Mouse (Mus musculus) intestine, embryonic 15.5 days (tissue): ENCODE data around the gene Gm20518. TPM values are rescaled to one million over a fixed set of nuclear protein-coding genes. Genes with fewer than 3 reads are reported as not detected.

Source experiments
- ATAC-seq: fragments of 200-750 bp; cut with Nextera tagmentation; 2 replicates; pipeline ENCODE4 v1.8.0; 2017; ENCODE audit warnings: moderate TSS enrichment, moderate library complexity
- H3K27ac ChIP-seq: fragments of 300-500 bp; sonication (generic); 2 replicates; pipeline ENCODE4 v1.5.1; 2015; ENCODE audit warnings: mild to moderate bottlenecking, inconsistent platforms
- H3K27me3 ChIP-seq: fragments of 300-500 bp; sonication (generic); replicated peaks from 2 replicates; pipeline ENCODE4 v1.6.1; 2015; ENCODE audit warnings: inconsistent platforms
- H3K36me3 ChIP-seq: fragments of 300-500 bp; sonication (generic); 2 replicates; pipeline ENCODE4 v1.6.1; 2015; ENCODE audit warnings: inconsistent platforms
- H3K4me1 ChIP-seq: fragments of 300-500 bp; sonication (generic); replicated peaks from 2 replicates; pipeline ENCODE4 v1.6.1; 2015; ENCODE audit warnings: inconsistent platforms
- H3K4me2 ChIP-seq: fragments of 300-500 bp; sonication (generic); replicated peaks from 2 replicates; pipeline ENCODE4 v1.6.1; 2015; ENCODE audit warnings: mild to moderate bottlenecking, inconsistent platforms
- H3K4me3 ChIP-seq: fragments of 300-500 bp; sonication (generic); replicated peaks from 2 replicates; pipeline ENCODE4 v1.5.1; 2015; ENCODE audit warnings: inconsistent platforms
- H3K9ac ChIP-seq: fragments of 300-500 bp; sonication (generic); 2 replicates; pipeline ENCODE4 v1.6.1; 2015; ENCODE audit warnings: inconsistent platforms
- H3K9me3 ChIP-seq: fragments of 300-500 bp; sonication (generic); 2 replicates; pipeline ENCODE4 v1.6.1; 2016; ENCODE audit warnings: inconsistent platforms
- WGBS: fragments of 180-500 bp; shearing (Covaris S2); methylation state at CpG from one replicate; pipeline ENCODE4 v1.1.7; 2015; 5-methylcytosine and 5-hydroxymethylcytosine counted together
- polyA plus RNA-seq: library from polyadenylated mRNA; unstranded; fragments of >200 nt; fragmentation: Nextera tagmentation; extraction: Ambion mirVana; gene quantifications from 2 replicates; pipeline ENCODE4 v1.2.1, GENCODE M21; 2015

Gene Gm20518
- polyA plus RNA-seq, 1 experiment from 2014 or later, result 0.18 TPM

GRCm38 (mm10) chr16:17890917-17891566 lies 429 bp downstream of the Gm20518 start:
- peaks cover 20% of the 10 kb centered on the region for H3K4me1 ChIP-seq
- peak overlapping the region; percentile 83 for H3K4me3 ChIP-seq
- 0% methylated on average over 44 of the region's 44 CpGs for WGBS
- peak overlapping the region; percentile 97 for H3K9ac ChIP-seq
- ATAC-seq, result peak; percentile 78
- peak overlapping the region; percentile 71 for H3K4me2 ChIP-seq
- H3K9me3 ChIP-seq, result no peaks in the 10 kb centered on the region
- H3K36me3 ChIP-seq, result no peaks in the 10 kb centered on the region
- no peaks in the 10 kb centered on the region for H3K27me3 ChIP-seq
- peak overlapping the region; percentile 92 for H3K27ac ChIP-seq

- peak overlapping the region; percentile 97 for H3K9ac ChIP-seq
- H3K4me1 ChIP-seq, result peaks cover 23% of the 10 kb centered on the region
- H3K9me3 ChIP-seq, result no peaks in the 10 kb centered on the region
- no peaks in the 10 kb centered on the region for H3K27me3 ChIP-seq
- 43% methylated on average over 2 of the region's 2 CpGs for WGBS
- H3K36me3 ChIP-seq, result no peaks in the 10 kb centered on the region
- no peak overlapping the region for H3K27ac ChIP-seq
- H3K4me3 ChIP-seq, result peak overlapping the region; percentile 83
- no peak for ATAC-seq
- peak overlapping the region; percentile 71 for H3K4me2 ChIP-seq
Measured at GRCm38 (mm10) chr16:17890342-17890727, 1.1 kb downstream of the Gm20518 start.

- no peaks in the 10 kb centered on the region for H3K27me3 ChIP-seq
- peaks cover 23% of the 10 kb centered on the region for H3K4me1 ChIP-seq
- peak overlapping the region; percentile 71 for H3K4me2 ChIP-seq
- H3K36me3 ChIP-seq, result no peaks in the 10 kb centered on the region
- H3K27ac ChIP-seq, result no peak overlapping the region
- no peak overlapping the region for H3K9ac ChIP-seq
- no peak for ATAC-seq
- no peaks in the 10 kb centered on the region for H3K9me3 ChIP-seq
- peak overlapping the region; percentile 83; the same call in 1 of the 2 replicates for H3K4me3 ChIP-seq
- WGBS, result 84% methylated on average over 6 of the region's 6 CpGs
Measured at GRCm38 (mm10) chr16:17889689-17890341, 1.7 kb downstream of the Gm20518 start.

GRCm38 (mm10) chr16:17884116-17884515 lies 7.4 kb downstream of the Gm20518 start:
- Histone ChIP-seq H3K4me2 (no peak overlapping the region), H3K27me3 (no peaks in the 10 kb centered on the region), H3K4me1 (0 out of 2 replicates have a peak, but pooled peaks cover 14% of the 10 kb centered on the region), H3K27ac (no peak overlapping the region), H3K36me3 (0 out of 2 replicates have a peak, but pooled peaks cover 5% of the 10 kb centered on the region), H3K9ac (no peak overlapping the region), H3K9me3 (no peaks in the 10 kb centered on the region), H3K4me3 (no peak overlapping the region)
- ATAC-seq, result no peak
- WGBS, result 72% methylated on average over 6 of the region's 6 CpGs

- no peak for ATAC-seq
- Histone ChIP-seq H3K27me3 (no peaks in the 10 kb centered on the region), H3K9ac (no peak overlapping the region), H3K36me3 (0 out of 2 replicates have a peak, but pooled peaks cover 5% of the 10 kb centered on the region), H3K27ac (no peak overlapping the region), H3K4me3 (no peak overlapping the region), H3K4me1 (0 out of 2 replicates have a peak, but pooled peaks cover 14% of the 10 kb centered on the region), H3K4me2 (no peak overlapping the region), H3K9me3 (no peaks in the 10 kb centered on the region)
Measured at GRCm38 (mm10) chr16:17882196-17882595, 9.3 kb downstream of the Gm20518 start.

GRCm38 (mm10) chr16:17879571-17879970 lies 11.9 kb downstream of the Gm20518 start:
- 82% methylated on average over 4 of the region's 4 CpGs for WGBS
- Histone ChIP-seq H3K4me1 (peaks cover 13% of the 10 kb centered on the region; the same call in 1 of the 2 replicates), H3K9me3 (no peaks in the 10 kb centered on the region), H3K36me3 (peaks cover 7% of the 10 kb centered on the region; the same call in 1 of the 2 replicates), H3K9ac (no peak overlapping the region), H3K27me3 (no peaks in the 10 kb centered on the region), H3K4me3 (no peak overlapping the region), H3K27ac (no peak overlapping the region), H3K4me2 (no peak overlapping the region)
- no peak for ATAC-seq

- 96% methylated on average over 1 of the region's 1 CpGs for WGBS
Measured at GRCm38 (mm10) chr16:17876096-17876495, 15.4 kb downstream of the Gm20518 start.

GRCm38 (mm10) chr16:17875174-17875573 lies 16.3 kb downstream of the Gm20518 start:
- H3K4me3 ChIP-seq, result no peak overlapping the region
- H3K4me1 ChIP-seq, result peaks cover 9% of the 10 kb centered on the region; the same call in 1 of the 2 replicates
- H3K4me2 ChIP-seq, result no peak overlapping the region
- no peaks in the 10 kb centered on the region for H3K9me3 ChIP-seq
- H3K27ac ChIP-seq, result no peak overlapping the region
- H3K9ac ChIP-seq, result no peak overlapping the region
- H3K36me3 ChIP-seq, result peaks cover 12% of the 10 kb centered on the region; the same call in 1 of the 2 replicates
- ATAC-seq, result no peak
- 65% methylated on average over 4 of the region's 4 CpGs for WGBS
- H3K27me3 ChIP-seq, result no peaks in the 10 kb centered on the region

More at GRCm38 (mm10) chr16:17876096-17876495, 15.4 kb downstream of the Gm20518 start:
- Histone ChIP-seq H3K9me3 (no peaks in the 10 kb centered on the region), H3K27me3 (no peaks in the 10 kb centered on the region), H3K4me1 (peaks cover 9% of the 10 kb centered on the region; the same call in 1 of the 2 replicates), H3K36me3 (peaks cover 12% of the 10 kb centered on the region; the same call in 1 of the 2 replicates), H3K4me2 (no peak overlapping the region), H3K27ac (no peak overlapping the region), H3K4me3 (no peak overlapping the region), H3K9ac (no peak overlapping the region)
- ATAC-seq, result no peak

- peaks cover 12% of the 10 kb centered on the region; the same call in 1 of the 2 replicates for H3K36me3 ChIP-seq
Measured at GRCm38 (mm10) chr16:17872995-17873394, 18.5 kb downstream of the Gm20518 start.

GRCm38 (mm10) chr16:17871248-17871647 lies 20.2 kb downstream of the Gm20518 start:
- Histone ChIP-seq H3K36me3 (peaks cover 9% of the 10 kb centered on the region; the same call in 1 of the 2 replicates), H3K27ac (no peak overlapping the region), H3K9ac (no peak overlapping the region), H3K4me1 (peaks cover 11% of the 10 kb centered on the region; the same call in 1 of the 2 replicates), H3K4me3 (no peak overlapping the region), H3K9me3 (no peaks in the 10 kb centered on the region), H3K4me2 (no peak overlapping the region), H3K27me3 (no peaks in the 10 kb centered on the region)
- 67% methylated on average over 5 of the region's 5 CpGs for WGBS
- ATAC-seq, result peak; percentile 88

More at GRCm38 (mm10) chr16:17872995-17873394, 18.5 kb downstream of the Gm20518 start:
- Histone ChIP-seq H3K4me2 (no peak overlapping the region), H3K9me3 (no peaks in the 10 kb centered on the region), H3K9ac (no peak overlapping the region; the same call in 1 of the 2 replicates), H3K27ac (no peak overlapping the region), H3K27me3 (no peaks in the 10 kb centered on the region), H3K4me3 (no peak overlapping the region), H3K4me1 (peaks cover 9% of the 10 kb centered on the region; the same call in 1 of the 2 replicates)
- ATAC-seq, result no peak
- WGBS, result 56% methylated on average over 4 of the region's 4 CpGs

- Histone ChIP-seq H3K9me3 (no peaks in the 10 kb centered on the region), H3K27ac (no peak overlapping the region), H3K36me3 (no peaks in the 10 kb centered on the region), H3K4me2 (no peak overlapping the region), H3K27me3 (no peaks in the 10 kb centered on the region), H3K4me1 (peaks cover 2% of the 10 kb centered on the region; the same call in 1 of the 2 replicates), H3K9ac (no peak overlapping the region), H3K4me3 (no peak overlapping the region)
- ATAC-seq, result peak; percentile 93
- 59% methylated on average over 6 of the region's 6 CpGs for WGBS
Measured at GRCm38 (mm10) chr16:17865770-17866169, 25.7 kb downstream of the Gm20518 start.

GRCm38 (mm10) chr16:17865293-17865692 lies 26.2 kb downstream of the Gm20518 start:
- Histone ChIP-seq H3K9ac (no peak overlapping the region), H3K9me3 (no peaks in the 10 kb centered on the region), H3K4me2 (no peak overlapping the region), H3K27me3 (no peaks in the 10 kb centered on the region), H3K27ac (no peak overlapping the region), H3K36me3 (no peaks in the 10 kb centered on the region; the same call in 1 of the 2 replicates), H3K4me1 (peaks cover 2% of the 10 kb centered on the region; the same call in 1 of the 2 replicates), H3K4me3 (no peak overlapping the region)
- WGBS, result 59% methylated on average over 2 of the region's 2 CpGs
- ATAC-seq, result peak; percentile 54
